Mouse (Mus musculus) liver (tissue): ENCODE measurements at regions not wholly inside any gene's neighbourhood (a gene's known extent, or its start where the extent isn't known, plus 50 kb on each side); places are given as distances from the start of the nearest gene placed in this dataset.

Source experiments
- DNase-seq: peaks from one replicate; pipeline ENCODE4 v3.0.0-alpha.2; 2020; ENCODE audit warnings: mixed read lengths

GRCm38 (mm10) chr3:143685742-143686141 is 519.3 kb downstream of the Lmo4 start:
- no peak for DNase-seq

GRCm38 (mm10) chr3:143678186-143678585 is 526.8 kb downstream of the Lmo4 start:
- no peak for DNase-seq

GRCm38 (mm10) chr3:143674855-143675254 is 530.2 kb downstream of the Lmo4 start:
- no peak for DNase-seq

GRCm38 (mm10) chr3:143674446-143674845 is 530.6 kb downstream of the Lmo4 start:
- DNase-seq = no peak

- no peak for DNase-seq
These were observed 542.9 kb downstream of the Lmo4 start for GRCm38 (mm10) chr3:143662041-143662685.

GRCm38 (mm10) chr3:143659421-143659978 is 545.5 kb downstream of the Lmo4 start:
- no peak for DNase-seq

GRCm38 (mm10) chr3:143647237-143647636 is 557.8 kb downstream of the Lmo4 start:
- DNase-seq = no peak

- DNase-seq = no peak
These were observed 558.2 kb downstream of the Lmo4 start for GRCm38 (mm10) chr3:143646836-143647235.

- DNase-seq = no peak
These were observed 572.0 kb downstream of the Lmo4 start for GRCm38 (mm10) chr3:143633036-143633435.

GRCm38 (mm10) chr3:143631183-143631582 is 573.8 kb downstream of the Lmo4 start:
- DNase-seq = no peak

- no peak for DNase-seq
These were observed 580.1 kb downstream of the Lmo4 start for GRCm38 (mm10) chr3:143624906-143625305.

- no peak for DNase-seq
These were observed 582.7 kb downstream of the Lmo4 start for GRCm38 (mm10) chr3:143622275-143622674.

GRCm38 (mm10) chr3:143619125-143619524 is 585.9 kb downstream of the Lmo4 start:
- DNase-seq = no peak

GRCm38 (mm10) chr3:143614895-143615294 is 590.1 kb downstream of the Lmo4 start:
- DNase-seq = no peak

GRCm38 (mm10) chr3:143614004-143614403 is 591.0 kb downstream of the Lmo4 start:
- DNase-seq = no peak

- no peak for DNase-seq
These were observed 595.3 kb downstream of the Lmo4 start for GRCm38 (mm10) chr3:143609673-143610072.

GRCm38 (mm10) chr3:143599120-143599519 is 605.9 kb downstream of the Lmo4 start:
- peak; percentile 19 for DNase-seq

GRCm38 (mm10) chr3:143596949-143597593 is 607.9 kb downstream of the Lmo4 start:
- DNase-seq = no peak

GRCm38 (mm10) chr3:143596011-143596683 is 608.9 kb downstream of the Lmo4 start:
- no peak for DNase-seq

GRCm38 (mm10) chr3:143595081-143595480 is 609.9 kb downstream of the Lmo4 start:
- no peak for DNase-seq

- no peak for DNase-seq
These were observed 610.3 kb downstream of the Lmo4 start for GRCm38 (mm10) chr3:143594676-143595075.

- no peak for DNase-seq
These were observed 618.4 kb downstream of the Lmo4 start for GRCm38 (mm10) chr3:143586653-143587052.

GRCm38 (mm10) chr3:143584692-143585603 is 620.1 kb downstream of the Lmo4 start:
- DNase-seq = no peak
